In genomic region chr4:141139116-141139970, GRCm38 (mm10) we compare ENCODE assay signal across 8 mouse cellular contexts. TPM values are rescaled to one million over a fixed set of nuclear protein-coding genes. Genes with fewer than 3 reads are reported as not detected.
A peak's percentile ranks its signal among the peaks of the same experiment; 100 is the strongest.
DNase-seq lines count a peak whose midpoint lies in the region; ATAC-seq and TF ChIP-seq lines count a peak whose summit lies in the region.

Szrd1 (minus strand) TSS chr4:141139775.

- H3K9me3 ChIP-seq in G1E (replicated peaks) = no peaks in the 10 kb centered on the region
- H3K9me3 ChIP-seq in forebrain, postnatal 0 days (ENCODE audit: low read length) = no peaks in the 10 kb centered on the region
- H3K9me3 ChIP-seq in lung, embryonic 15.5 days = no peaks in the 10 kb centered on the region

- ATAC-seq in G1E (ENCODE audit: extremely low read depth, insufficient number of reproducible peaks, low FRiP score, poor library complexity, severe bottlenecking) = peak; percentile 95
- peak; percentile 96 for ATAC-seq in forebrain, postnatal 0 days
- ATAC-seq in lung, embryonic 15.5 days (ENCODE audit: borderline replicate concordance, extremely low read depth, low FRiP score, low TSS enrichment) = peak; percentile 94

- H3K4me1 ChIP-seq in G1E (ENCODE audit: insufficient read depth, low read depth, low read length) = peaks cover 44% of the 10 kb centered on the region
- H3K4me1 ChIP-seq in forebrain, postnatal 0 days (ENCODE audit: insufficient read depth) = peaks cover 7% of the 10 kb centered on the region; the same call in 1 of the 2 replicates
- H3K4me1 ChIP-seq in lung, embryonic 15.5 days = peaks cover 37% of the 10 kb centered on the region

- WGBS in forebrain, postnatal 0 days = under 1% methylated on average over 60 of the region's 63 CpGs
- 1% methylated on average over 61 of the region's 63 CpGs for WGBS in lung, embryonic 15.5 days

- peak within 1 kb of the TSS; percentile 97 for H3K27ac ChIP-seq in forebrain, postnatal 0 days (ENCODE audit: low read depth, low read length)
- H3K27ac ChIP-seq in lung, embryonic 15.5 days = peak within 1 kb of the TSS; percentile 96

- H3K36me3 ChIP-seq in G1E (replicated peaks) = peaks cover 35% of the 10 kb centered on the region
- no peaks in the 10 kb centered on the region for H3K36me3 ChIP-seq in forebrain, postnatal 0 days (ENCODE audit: insufficient read depth)
- H3K36me3 ChIP-seq in lung, embryonic 15.5 days = no peaks in the 10 kb centered on the region

- peak; percentile 79 for DNase-seq in G1E (ENCODE audit: low spot score)
- peak; percentile 99 for DNase-seq in cerebellum, adult 18-20 months
- DNase-seq in forebrain, postnatal 0 days = peak; percentile 99
- peak; percentile 99 for DNase-seq in heart, postnatal 4 days
- peak; percentile 97 to 98 for DNase-seq in layer of hippocampus, adult 8-10 months (ENCODE audit: low spot score in 2 of 2)
- DNase-seq in ovary, adult 18-20 months (ENCODE audit: low spot score) = peak; percentile 98
- peak; percentile 99 for DNase-seq in thymus, postnatal 0 days (ENCODE audit: low spot score)

- H3K9ac ChIP-seq in forebrain, postnatal 0 days = peak within 1 kb of the TSS; percentile 86
- peak within 1 kb of the TSS; percentile 82 for H3K9ac ChIP-seq in lung, embryonic 15.5 days

- no peak for TF ChIP-seq CTCF in G1E (IDR thresholded peaks at IDR 0.05; ENCODE audit: low read depth, low read length)
- TF ChIP-seq CTCF in forebrain, postnatal 0 days (IDR thresholded peaks at IDR 0.05; ENCODE audit: low read depth) = no peak; the same call in 1 of the 2 replicates

- H3K27me3 ChIP-seq in G1E (ENCODE audit: insufficient read depth, low read length) = no peaks in the 10 kb centered on the region
- H3K27me3 ChIP-seq in forebrain, postnatal 0 days (ENCODE audit: insufficient read depth, low read length) = no peaks in the 10 kb centered on the region
- no peaks in the 10 kb centered on the region for H3K27me3 ChIP-seq in lung, embryonic 15.5 days

- peak within 1 kb of the TSS; percentile 82 for H3K4me3 ChIP-seq in G1E (ENCODE audit: low read depth, low read length)
- peak within 1 kb of the TSS; percentile 91 for H3K4me3 ChIP-seq in forebrain, postnatal 0 days (ENCODE audit: low read depth, low read length)
- peak within 1 kb of the TSS; percentile 77 for H3K4me3 ChIP-seq in lung, embryonic 15.5 days

- H3K4me2 ChIP-seq in forebrain, postnatal 0 days (ENCODE audit: low read depth) = peak within 1 kb of the TSS; percentile 81
- peak within 1 kb of the TSS; percentile 69 for H3K4me2 ChIP-seq in lung, embryonic 15.5 days

RNA-seq across cellular contexts. Expression of gene Szrd1, which starts in this region (rescaled TPM):
- total RNA-seq in G1E (2014; fragmentation: Nextera tagmentation) (54.3 and 64.5 TPM in 2 replicates), G1E (2017) (36.7 and 37.2 TPM in 2 replicates)
- 150 and 161 TPM in 2 replicates for polyA plus RNA-seq in G1E (2012)
- 57.8 and 60.5 TPM in 2 replicates for total RNA-seq in forebrain, postnatal 0 days (2014; rRNA removed)
- polyA plus RNA-seq in forebrain, postnatal 0 days (2015; fragmentation: Nextera tagmentation; extraction: Ambion mirVana) = 17.2 and 17.5 TPM in 2 replicates
- 100 to 1,000 TPM; 103 to 107 TPM for total RNA-seq in heart, postnatal 4 days (2021)
- 10 to 100 TPM; 50.3 to 75.0 (median 59.3) TPM for total RNA-seq in layer of hippocampus, adult 8-10 months (2022)
- 43.2 and 48.7 TPM in 2 replicates for polyA plus RNA-seq in lung, embryonic 15.5 days (2015; fragmentation: Nextera tagmentation; extraction: Ambion mirVana)
- polyA plus RNA-seq in thymus, postnatal 0 days (2015; fragmentation: Nextera tagmentation; extraction: Ambion mirVana) = 32.6 and 35.4 TPM in 2 replicates

Comparison
In these comparisons a context has a peak if more than half of its experiments do, and no peak if none do; other contexts are left out.
1. Peak in every context shown above with its lines: DNase-seq, ATAC-seq, H3K4me3 ChIP-seq and H3K27ac ChIP-seq.